Mouse (Mus musculus): ENCODE data around the gene Gm20878.
"Not testable (repeated sequence)": the region's sequence is repeated elsewhere in the genome, so short reads cannot be mapped to it uniquely, and the experiment has no call there.

Gm20878 gene

DNA sequence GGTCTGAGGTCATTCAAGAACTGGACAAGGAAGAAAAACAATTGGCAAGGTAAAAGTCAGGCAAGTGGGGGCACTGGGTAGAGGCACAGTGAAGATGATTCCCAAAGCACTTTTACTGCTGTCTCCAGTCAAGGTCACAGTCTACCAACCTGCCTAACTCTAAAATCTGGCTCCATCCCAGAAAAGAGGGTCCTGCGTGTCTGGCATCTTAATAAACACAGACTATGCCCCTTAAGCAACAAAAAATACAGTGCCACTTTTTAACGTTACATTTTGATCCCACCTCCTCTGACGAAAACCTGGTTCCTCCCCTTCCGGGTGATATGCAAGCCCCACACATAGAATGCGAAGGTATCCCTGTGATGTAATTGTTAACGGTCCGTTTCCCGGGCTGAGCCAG is at the start of gene Gm20878:
Gm20878 (plus strand) TSS at position 301 of the 400 bp plus-strand sequence.
- not testable (repeated sequence) for DNase-seq (ENCODE audit: low spot score)

- not testable (repeated sequence) for DNase-seq (ENCODE audit: low spot score)
Observed at GRCm38 (mm10) chr4:41903310-41903709, 38.1 kb upstream of the Gm20878 start, which contains the start of gene Gm21541. Gm21541 (plus strand) TSS chr4:41903610.

DNA sequence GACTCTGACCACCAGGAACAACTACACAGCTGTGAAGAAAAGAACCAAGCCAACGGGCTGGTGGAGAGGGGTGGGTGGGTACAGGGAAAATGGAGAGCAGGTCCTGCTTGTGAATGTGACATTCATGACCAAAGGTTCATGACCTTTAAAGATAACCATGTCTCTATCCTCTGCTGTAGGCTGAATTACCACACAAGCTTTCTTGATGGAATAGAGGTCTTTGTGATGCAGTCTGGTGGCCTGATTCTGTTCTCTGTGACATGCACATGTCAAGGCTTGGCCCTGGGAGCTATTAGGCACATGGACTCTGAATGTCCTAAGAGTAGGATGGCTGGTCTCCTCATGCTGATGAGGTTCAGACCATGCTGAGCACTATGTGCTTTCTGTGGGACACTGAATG is 24.4 kb downstream of the Gm20878 start, which contains the start of gene Fam205a4:
Fam205a4 (plus strand) TSS at position 301 of the 400 bp plus-strand sequence.
- DNase-seq (ENCODE audit: low spot score): not testable (repeated sequence)

All from yolk sac, embryonic 10.5 days (tissue).